Mouse (Mus musculus): Measurements from ENCODE around the gene Gm28079.
"Not testable (repeated sequence)": the region's sequence is repeated elsewhere in the genome, so short reads cannot be mapped to it uniquely, and the experiment has no call there.

Gene Gm28079

DNA sequence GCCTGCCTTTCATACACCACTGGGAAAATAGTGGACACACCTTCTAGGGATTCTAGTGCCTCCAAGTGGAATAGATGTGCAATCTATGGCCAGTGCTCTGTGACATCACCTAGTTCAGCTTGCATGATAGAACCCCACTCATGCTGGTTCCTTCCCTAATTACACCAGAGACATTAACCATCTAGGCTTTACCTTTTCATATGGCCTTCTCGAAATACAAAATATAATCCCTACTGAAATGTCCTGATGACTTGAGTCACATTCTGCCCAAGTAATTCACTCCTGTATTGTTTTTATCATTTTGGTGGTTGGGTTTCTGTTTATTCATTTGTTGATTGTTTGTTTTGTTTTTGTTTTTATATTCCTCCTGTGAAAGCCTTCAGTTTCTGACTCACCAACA, at the start of gene Gm28079:
Gene Gm28079 (minus strand): TSS at position 101 of the 400 bp plus-strand sequence.
- DNase-seq (ENCODE audit: low read depth, low spot score): not testable (repeated sequence)
